Mouse (Mus musculus): ENCODE results near the gene Ttc7b.

DNA sequence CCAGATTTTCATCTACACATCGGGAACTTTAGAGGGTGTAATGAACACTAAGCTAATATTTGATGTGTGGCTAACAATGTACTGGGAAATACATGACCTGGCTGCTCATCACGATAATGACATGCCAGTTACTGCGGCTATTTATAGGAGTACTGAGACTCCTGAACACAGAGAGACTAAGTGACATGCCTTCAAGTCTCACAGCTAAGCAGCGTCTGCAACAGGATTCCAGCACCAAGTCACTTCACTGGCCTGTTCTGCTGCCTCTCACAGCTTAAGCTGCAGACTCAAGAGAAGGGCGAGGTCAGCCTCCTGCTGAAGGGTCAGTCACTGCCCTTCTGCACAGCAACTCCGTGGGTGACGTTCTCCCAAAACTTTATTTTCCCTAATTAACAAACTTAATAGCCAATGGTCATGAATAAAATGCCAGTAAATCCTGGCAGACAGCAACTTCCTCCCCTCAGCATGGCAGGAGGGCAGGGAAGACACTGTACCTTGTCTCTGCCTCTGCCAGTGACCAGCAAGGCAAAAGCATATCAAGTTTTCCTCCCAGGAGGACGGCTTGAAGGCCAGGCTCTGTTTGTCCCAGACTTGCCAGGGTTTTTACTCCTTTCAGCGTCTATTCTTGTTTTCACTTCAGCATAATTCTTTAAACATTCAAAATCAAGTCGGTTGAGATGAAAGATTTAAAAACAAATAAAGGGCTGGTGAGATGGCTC lies 64.2 kb downstream of the Ttc7b start:
- TF ChIP-seq CTCF (IDR thresholded peaks at IDR 0.05; ENCODE audit: low read depth) (no peak), EP300 (IDR thresholded peaks at IDR 0.05; ENCODE audit: low read depth) (no peak)

All from liver, embryonic 14.5 days (tissue).